Mouse (Mus musculus) adipocyte (in vitro differentiated cells): ENCODE measurements around the gene Stim2.

Experiments
- DNase-seq: peaks from one replicate; pipeline ENCODE4 v3.0.0-alpha.2; 2016; ENCODE audit warnings: low spot score

The Stim2 gene

DNA sequence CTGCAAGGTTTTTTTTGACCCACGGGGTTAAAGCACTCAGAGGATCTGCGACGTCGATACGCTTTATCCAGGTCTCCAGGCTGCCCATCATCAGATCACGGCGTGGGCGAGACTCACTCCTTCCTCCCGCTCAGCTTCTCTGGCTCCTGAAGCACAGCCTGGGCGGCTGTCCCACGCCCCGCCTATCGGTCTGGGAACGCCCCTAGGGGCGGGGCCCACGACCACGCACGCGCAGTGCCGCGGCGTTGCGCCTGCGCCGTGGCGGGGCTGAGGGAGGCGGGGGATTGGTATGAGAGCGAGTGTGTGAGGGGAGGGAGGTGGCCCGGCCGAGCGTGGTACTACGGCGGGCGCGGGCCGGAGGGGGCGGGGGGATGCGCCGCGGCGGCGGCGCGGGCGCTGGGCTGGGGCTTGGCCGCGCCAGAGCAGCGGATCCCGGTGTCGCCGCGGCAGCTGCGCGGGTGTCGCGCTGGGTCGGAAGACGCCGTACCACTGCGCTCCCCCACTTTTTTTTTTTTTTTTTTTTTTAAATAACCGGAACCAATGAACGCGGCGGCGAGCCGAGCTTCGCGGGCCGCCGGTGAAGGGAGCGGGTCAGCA is at the start of gene Stim2:
TSS of gene Stim2 (plus strand) at position 354 of the 597 bp plus-strand sequence.
- peak; percentile 91 for DNase-seq

DNA sequence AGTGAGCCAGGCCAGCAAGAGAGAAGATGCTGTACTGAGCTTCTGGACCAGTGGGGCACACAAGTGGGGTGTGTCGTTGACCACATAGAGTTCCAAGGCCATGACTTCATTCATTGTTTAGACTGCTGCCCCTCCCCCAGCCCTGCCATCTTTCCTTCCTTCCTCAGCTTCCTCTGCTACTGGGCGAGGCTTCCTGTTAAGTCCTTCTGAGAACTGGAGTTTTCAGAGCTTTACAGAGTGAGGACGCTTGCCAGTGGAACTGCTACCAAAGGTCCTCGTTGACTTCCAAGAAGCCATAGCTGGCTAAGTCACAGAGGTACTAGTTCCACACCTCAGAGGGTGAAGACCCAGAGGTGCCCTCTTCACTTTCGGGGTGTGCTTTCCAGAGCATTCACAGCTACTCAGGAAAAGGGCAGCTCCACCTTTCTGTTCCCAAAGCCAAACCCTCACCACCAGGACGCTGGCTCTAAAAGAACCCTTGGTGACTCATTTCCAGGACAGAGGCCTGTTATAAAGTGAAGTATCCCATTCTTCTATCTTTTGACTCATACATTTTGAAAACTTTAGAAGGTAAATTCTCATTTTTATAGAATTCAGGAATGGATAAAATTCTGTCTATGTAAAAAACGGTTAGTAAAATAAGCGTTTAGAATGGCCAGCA is 49.6 kb upstream of the Stim2 start:
- peak; percentile 75 for DNase-seq

DNA sequence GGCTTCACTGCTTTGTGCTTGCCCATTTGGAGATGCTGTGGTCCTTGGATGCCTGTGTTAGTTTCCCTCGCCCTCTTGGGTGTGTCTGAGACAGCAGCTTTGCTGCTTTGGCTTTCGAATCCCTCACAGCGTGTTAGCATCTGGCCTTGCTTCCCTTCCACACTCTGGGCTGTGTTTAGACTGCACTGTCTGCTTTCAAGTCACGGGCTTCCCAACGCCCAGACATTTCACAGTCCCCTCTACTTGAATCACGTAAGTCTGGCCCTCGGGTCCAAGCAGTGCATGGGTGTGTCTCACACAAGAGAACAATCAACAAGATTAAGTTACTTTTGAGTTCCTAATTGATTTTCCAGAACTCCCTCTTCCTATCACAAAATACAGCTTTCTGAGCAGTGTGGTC is 48.1 kb upstream of the Stim2 start:
- DNase-seq = no peak

DNA sequence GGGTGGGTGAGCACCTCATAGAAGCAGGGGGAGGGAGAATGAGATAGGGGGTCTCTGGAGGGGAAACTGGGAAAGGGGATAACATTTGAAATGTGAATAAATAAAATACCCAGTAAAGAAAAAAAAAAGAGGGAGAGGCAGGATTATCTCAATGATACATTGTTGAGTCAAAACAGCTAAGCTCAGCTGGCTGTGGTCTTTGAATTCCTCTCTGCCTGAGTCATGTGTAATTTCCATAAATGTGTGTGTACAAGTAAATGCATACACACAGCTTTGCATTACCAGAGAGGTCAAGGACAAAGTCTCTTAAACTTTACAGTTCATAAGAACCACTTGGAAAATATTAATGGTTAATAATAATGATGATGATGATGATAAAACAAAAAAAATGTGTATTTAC is 45.1 kb upstream of the Stim2 start:
- no peak for DNase-seq

DNA sequence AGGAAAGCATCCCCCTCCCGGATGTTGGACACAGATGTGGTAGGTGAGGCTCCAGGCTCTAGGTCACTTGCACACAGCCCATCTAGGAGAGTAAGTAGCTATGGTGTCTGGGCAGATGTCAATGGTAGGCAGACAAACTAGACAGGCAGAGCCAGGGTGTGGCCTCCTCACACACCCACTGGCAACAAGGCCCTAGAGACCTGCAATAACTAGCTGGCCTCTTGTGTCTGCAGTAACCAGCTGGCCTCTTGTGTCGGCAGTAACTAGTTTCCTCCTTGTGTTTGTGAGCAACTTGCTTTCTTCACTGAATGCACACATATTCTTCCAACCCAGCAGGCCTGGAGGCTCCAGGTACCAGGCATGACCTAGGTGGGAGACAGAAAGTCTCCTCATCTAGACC is 44.5 kb upstream of the Stim2 start:
- DNase-seq = no peak

DNA sequence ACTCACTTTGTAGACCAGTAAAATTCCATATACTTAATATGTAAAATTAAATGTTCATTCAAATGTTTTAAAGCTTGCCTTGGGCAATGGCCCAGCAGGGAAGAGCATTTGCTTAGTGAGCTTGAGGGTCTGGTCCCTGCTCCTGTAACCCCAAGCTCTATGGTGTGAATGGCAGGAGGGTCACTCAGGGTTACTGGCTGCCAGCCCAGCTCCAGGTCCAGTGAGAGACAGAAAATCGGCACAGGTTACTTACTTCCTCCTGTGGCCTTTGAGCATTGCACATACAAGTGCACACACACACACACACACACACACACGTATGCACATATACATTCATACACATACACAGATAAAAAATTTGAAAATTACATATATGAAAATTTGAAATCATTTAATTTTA is 42.3 kb upstream of the Stim2 start:
- no peak for DNase-seq

DNA sequence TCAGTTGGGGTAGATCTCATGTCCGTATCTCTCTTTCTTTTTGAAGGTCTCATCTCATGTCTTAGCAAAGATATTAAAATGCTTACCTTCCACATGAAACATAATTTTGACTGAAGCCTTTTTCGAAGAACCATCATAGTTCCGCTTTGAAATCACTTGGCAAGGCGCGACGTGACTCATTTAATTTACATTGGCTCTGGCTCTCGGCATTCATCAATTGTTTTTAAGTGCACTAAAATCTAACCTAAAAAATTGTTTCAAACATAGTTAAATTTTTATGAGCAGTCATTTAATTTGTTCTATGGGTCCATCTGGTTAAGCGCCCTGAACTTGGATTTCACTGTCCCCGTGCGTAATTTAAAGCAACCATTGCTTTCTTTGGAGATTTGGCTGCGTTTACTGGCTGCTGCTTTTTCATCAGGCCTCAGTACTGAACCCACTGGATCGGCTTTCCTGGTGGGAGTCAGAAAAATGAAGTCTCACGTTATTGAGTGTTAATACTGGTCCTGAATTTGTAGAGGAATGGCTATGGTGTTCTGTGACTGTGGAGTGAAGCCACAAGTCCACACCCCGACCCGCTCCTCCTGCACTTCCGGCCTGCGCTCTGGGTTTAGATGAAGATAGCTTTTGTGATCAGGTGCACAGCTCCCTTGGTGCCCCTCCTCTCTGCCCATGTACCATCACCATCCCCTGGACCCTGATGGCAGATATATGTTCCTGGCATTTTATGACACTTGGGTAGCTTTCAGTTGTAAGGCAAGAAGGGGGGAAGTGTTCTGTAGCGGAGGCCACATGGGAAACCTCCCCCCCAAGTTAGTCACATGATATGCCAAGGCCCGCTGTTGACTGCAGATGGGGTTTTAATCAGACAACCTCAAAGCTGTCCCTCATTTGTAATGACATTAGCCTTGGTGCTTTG is 41.6 kb upstream of the Stim2 start:
- DNase-seq = no peak

DNA sequence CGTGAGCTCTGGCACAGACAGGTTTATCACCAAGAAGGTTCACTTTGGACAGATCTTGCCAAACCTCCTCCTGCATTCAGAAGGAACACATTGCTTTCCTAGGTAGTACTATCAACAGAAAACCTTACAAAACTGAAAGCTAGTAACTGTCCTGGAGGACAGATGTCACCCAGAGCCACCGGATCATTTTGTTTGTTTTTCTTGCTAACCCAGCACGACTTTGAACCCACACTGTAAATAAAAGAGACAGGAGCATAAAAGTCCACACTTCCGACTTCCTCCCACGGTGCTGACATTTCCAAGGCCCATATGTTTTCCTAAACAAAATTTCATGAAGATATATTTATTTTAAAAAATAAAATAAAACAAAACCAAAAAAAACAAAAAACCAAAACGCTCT is 41.0 kb upstream of the Stim2 start:
- DNase-seq = no peak

DNA sequence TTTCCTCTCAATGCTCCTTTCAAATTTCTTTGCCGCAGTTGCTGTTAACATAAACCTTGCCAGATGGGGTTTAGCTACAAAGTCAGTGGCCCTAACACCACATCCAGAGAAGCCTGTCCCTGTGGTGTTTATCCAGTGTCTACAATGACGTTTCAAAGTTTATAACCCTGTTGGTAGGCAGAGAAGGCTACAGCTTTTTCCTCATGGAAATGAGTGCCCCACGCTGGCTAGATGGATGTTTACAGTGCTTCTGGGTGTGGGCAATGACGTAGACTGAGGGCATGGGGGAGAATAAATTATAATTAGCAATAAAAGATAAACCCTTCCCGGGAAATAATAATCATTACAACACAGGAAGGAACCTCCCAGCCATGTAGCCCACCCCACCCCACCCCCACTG is 37.1 kb upstream of the Stim2 start:
- DNase-seq = no peak

DNA sequence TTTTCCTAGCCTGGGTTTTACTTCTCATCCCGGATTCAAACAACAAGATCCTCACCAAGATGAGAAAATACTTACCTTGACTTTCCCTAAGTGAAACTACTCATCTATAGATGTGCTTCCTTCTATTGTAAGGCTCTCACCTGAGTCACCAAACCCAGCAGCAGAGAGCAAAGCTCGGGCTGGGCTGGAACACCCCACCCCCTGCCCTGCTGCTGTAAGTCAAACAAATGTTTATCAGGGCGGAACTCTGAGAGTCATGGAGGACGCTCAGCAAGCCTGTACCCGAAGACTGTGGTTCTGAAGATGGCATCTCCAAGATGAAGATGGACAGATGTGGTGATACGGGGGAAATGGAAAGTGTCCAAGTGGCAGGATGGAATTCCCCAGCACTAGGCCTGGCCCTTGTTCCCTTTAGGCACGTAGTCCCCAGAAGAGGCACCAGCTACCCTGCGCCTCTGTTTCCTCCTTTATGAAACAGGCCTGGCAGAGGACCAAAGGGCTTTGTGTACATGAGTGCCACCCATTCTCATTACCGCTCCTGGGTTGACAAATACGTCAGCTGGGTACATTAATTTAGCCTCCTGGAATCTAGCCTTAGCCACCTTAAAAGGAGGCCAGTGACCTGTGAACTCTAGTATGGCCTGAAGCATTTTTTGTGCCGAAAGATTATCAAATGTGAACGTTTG is 36.3 kb upstream of the Stim2 start:
- DNase-seq = no peak

DNA sequence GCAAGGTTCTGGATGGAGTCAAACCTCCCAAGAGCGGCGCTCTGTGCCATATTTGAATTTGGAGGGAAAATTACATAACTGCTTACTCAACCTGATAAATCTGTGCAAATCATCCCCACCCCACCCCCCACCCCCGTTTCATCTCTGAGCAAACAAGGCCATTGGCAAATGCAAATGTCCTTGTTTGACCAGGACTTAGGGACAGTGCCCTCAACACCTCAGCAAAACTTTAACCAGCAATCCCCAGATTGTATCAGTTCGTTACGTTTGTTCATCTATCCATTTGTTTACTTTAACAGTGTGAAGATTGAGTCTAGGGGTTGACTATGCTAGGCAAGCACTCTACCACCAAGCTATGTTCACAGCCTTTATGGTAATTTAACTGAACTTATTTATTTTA is 32.6 kb upstream of the Stim2 start:
- no peak for DNase-seq

DNA sequence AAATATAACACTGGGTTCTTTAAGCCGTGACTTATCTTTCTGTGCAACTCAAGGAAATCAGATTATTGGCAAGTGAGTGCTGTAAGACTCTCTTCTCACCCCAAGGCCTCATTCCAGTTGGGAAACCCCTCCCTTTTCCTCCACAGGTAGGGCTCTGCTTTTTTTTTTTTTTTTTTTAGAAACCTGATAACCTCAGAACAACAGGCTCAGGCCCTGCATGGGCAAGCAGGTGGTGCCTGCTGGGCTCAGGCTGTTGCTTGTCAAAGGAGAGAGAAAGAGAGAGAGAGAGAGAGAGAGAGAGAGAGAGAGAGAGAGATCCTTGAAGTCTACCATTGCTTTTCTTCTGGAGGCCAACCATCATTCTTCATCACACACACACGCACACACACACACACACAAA is 30.7 kb upstream of the Stim2 start:
- no peak for DNase-seq

DNA sequence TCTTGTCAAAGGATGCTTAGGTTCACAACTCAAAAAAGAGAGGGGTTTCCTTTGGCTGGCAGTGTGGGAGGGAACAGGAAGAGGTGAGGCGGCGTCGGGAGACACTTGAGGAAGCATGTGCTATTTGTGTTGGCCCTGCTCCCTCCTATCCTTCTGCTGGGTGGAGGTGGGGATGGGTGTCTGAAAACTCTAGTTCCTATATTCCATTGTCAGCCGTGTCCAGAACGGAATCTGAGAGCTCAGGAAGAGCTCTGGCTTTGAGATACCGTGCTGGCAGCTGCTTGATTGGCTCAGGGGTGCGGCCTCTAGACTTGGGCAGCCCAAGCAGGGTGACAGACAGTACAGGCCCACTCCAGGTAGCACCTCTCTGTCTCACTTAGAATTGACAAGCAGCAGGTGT is 28.1 kb upstream of the Stim2 start:
- no peak for DNase-seq

DNA sequence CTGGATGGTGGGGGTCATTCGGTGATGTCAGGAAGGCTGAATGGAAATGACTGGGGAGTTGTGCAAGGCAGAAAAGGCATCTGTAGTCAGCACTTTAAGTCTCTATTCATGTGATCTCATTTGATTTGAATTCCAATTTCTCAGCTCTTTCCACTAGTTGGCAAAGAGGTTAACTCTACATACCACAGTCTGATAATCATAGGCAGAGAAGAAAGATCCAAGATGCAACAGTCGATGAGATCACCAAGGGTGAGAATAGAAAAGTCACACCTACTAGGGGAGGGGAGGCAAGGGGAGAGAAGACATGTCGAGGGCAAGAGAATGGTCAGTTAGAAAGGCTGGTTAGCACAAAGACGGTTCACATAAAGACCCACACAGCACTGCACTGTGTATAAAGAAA is 27.1 kb upstream of the Stim2 start:
- no peak for DNase-seq

DNA sequence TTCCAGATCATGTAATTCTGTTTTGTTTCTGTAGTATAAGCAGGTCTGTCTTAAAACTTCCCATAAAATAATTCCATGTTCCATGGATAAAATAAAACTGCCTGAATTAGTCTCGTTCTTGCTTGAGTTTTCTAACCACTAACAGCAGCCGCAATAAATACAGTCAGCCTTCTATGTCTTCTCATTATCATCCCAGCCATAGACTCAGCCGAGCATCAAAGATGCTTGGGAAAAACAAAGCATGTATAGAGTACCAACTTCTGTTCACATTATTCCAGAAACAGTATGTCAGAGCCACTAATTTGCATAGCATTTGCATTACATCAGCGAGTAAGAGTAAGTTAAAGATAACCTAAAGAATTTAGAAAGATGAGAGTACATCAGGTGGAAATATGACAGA is 25.4 kb upstream of the Stim2 start:
- no peak for DNase-seq

DNA sequence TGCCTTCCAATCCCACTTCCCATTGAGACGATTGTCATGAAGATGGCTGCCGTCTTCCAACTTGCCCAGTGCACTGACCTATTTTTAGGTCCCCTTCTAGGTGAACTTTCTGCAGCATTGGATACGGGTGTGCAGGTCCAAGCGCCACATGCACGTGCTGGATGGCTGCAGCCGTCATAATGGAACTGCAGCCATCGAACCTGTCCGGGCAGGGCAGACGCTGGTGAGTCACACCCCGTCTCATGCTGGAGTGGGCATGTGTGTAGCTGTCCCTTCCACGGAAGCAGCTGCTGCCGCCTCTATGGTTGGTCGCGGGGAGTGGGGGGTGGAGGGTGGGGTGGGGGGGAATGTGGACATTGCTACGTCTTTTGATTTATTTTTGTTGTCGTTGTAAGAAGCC is 21.8 kb upstream of the Stim2 start:
- no peak for DNase-seq

DNA sequence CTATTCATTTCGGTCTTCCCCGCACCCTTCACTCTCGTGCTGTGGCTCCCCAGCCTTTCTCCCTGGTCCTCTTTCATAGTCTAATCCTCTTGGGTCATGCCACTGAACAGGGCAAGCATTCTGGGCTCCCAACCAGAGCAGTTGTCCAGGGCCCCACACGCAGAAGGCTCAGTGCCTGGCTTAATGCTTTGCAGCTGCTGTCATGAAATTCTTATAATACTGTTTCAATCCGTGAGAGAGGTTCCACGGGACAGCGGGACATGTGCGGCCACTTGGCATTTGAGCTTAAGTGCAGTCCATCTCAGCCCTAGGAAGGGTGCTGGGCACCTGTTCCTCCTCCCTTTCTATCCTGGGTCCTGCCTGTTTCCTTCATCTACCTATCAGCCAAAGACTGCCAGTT is 21.2 kb upstream of the Stim2 start:
- no peak for DNase-seq

DNA sequence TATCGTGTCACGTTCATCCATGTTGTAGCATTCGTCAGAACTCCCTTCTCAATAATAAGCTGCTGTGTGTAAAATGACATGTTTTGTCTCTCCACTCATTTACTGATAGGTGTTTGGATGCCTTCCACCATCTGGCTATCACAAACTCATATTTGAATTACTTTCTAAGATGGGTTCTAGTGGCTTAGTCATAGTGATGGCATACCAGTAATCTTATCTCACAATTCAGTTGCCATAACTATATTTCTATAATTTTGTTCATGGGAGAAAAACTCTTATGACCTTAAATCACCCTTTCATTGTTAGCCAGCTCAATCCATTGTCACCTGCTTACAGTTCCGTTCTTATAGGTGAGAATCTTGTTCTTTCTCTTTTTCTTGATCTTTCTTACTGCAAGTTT is 14.9 kb upstream of the Stim2 start:
- DNase-seq = no peak

DNA sequence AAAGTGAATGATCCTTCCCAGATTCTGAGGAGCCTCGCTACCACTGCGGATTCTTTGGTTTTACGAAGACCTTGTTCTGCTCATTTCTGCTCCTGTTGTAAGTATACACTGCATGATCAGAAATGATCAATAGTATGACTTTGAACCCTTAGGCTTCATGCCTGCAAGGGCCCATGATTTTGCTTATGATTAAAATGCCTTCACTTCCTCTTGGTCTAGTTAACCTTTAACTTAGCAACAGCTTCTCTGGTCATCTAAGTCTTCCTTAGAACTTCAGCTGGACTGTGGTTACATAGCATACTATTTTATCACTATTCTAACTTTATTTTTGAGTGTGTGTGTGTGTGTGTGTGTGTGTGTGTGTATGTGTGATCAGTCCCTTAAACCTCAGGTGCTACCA is 12.7 kb upstream of the Stim2 start:
- DNase-seq = no peak

DNA sequence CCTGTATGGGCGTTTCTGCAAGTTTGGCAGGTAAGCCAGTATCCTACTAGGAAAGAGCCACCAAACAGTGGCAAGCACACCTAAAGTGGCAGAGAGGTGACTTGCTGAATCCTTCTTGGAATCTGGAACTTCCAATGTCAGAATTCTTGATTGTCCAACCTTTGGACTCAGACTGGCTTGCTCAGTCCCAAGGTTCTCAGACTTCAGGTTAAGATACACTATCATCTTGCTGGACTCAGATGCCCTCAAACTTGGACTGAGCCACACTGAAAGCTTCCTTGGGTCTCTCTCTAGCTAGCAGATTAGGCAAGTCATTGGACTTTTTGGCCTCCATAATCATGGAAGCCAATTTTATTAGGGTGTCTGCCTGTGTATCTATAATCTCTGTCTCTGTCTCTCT is 10.8 kb upstream of the Stim2 start:
- no peak for DNase-seq

DNA sequence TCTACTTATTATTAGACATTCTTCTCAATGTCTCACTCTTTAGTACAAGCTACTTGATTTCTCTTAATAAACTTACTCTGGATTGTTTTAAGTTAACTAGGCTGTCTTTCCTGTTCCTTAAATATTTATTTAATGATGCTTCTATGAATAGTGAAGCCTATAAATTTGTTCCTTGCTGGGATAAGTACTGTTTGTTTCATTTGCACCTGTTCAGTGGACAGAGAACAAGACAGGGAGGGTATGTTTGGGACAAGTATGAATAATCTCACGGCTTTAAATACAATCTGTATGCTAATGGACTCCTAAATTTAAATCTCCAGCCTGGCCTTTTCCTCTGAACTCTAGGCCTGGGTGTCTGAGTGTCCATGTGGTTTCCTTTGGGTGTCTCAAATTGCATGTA is 10.2 kb upstream of the Stim2 start:
- no peak for DNase-seq

DNA sequence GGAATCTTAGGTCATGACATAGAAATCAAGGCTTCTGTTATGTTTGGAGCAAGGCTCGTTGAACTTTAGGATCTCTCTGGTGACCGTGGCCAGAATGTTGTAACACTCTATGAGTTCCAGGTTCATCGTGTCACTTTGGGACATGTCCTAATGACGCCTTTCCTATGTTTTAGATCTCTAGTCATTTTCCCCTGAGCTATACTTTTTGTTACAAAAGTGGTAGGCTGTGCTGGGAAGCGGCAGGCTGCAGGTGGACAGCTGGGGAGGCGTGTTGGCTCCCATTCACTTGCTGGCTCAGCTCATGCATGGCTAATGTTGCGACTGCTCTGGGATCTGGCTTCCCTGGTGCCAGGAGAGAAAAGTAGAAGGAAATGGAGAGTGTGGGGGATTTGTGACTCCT is 5.7 kb upstream of the Stim2 start:
- peak; percentile 31 for DNase-seq

DNA sequence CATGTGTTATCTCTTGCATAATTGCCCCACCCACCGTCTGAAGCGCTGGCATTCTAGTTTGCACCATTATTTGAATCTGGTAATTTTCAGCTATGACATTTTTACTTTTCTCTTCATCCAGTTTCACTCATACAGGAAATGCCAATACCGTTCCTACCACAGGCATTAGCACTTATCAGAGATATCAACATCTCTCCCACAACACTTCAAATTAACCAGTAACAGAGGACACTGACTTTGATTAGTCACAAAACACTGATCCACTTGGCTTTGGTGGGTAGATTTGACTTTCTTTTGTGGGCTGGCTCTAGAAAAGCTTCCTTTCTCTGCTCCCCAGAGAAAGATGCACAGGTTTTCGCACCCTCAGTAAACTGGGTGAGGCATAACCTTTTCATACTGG is 3.7 kb upstream of the Stim2 start:
- no peak for DNase-seq
